Mouse (Mus musculus) spleen, embryonic (tissue): ENCODE results near the gene Gzma.

ENCODE experiments used
- CTCF ChIA-PET: fragments of 350-600 bp; sonication (Branson Sonifier 250); formaldehyde crosslinking; loops from one replicate; lab custom pipeline; 2022; lab: Charles Lee

The Gzma gene

DNA sequence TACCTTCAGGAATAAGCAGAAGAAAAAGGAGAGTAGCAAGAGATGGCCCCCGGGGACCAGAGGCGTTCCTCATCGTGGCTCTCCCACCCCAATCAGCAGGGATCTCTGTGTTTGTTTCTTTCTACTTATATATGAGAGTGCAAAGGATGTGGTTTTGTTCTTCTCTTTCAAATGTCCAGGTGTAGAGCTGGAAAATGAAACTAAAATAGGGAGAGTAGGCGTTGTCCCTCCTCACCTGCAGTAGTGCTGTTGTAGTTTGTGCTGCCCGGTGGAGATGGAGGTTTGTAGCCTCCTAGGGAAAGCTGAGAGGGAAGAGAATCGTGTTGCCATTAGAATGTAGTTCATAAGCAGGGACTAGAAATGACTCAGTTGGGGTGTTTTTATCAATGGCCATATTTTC lies at the start of gene Gzma:
TSS of gene Gzma (minus strand) at position 103 of the 400 bp plus-strand sequence.
- CTCF ChIA-PET: no interaction called here

DNA sequence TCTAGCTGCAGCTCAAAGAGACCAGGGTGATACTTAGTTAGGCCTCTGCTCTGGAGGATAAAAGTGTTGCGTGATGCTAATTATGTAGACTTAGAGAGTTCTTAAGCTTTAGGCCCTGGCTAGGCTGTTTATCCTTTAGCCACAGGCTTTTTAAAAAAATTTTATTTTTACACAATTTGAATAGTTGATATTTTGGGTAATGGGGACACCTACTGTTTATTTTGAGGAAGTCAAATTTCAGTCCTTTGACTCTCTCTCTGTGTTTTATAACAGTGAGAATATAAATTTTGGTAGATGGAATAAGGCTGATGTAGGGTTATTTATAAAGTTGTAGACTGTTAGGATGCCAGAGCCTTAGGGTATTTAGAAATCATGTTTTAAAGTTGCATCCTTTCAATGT lies 38.8 kb upstream of the Gzma start:
- CTCF ChIA-PET: no interaction called here

DNA sequence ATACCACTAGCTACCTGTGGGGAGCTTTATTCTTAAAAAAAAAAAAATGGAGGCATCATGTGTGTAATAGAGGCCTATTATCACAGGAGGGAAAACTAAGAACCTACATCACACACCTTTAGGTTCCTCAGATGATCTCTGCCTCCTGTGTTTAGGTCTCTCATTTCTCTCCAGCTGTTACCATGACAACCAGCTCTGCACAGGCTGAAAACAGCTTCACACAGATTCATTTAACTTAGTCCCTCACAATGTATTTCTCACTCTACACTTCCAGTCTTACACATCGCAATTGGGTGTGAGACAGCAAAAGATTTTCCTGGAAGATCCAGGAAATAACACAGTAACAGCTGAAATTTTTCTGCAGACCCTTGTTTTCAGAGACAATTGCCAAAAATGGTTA lies 29.2 kb upstream of the Gzma start:
- CTCF ChIA-PET: no interaction called here

DNA sequence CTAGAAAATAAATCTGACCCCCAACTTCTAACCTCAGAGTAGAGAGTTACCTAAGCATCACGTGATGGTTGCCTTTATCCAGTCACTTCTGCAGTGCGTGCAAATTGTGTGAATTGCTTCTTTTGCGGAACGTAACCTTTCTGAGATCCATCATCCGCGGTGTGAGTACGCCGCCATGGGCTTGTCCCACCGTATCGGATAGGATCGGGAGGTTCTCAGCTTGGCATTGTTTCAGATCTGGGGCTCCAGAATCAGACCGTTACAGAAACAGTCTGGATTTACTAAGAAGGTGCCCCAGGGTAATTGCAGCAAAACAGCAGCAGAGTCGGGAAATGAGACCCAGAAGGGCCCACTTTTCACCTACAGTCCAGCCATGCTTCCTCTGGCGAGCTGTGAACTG lies 20.5 kb upstream of the Gzma start:
- CTCF ChIA-PET: no interaction called here

GRCm38 (mm10) chr13:113120324-113121237 lies 19.8 kb upstream of the Gzma start:
- CTCF ChIA-PET: no interaction called here

DNA sequence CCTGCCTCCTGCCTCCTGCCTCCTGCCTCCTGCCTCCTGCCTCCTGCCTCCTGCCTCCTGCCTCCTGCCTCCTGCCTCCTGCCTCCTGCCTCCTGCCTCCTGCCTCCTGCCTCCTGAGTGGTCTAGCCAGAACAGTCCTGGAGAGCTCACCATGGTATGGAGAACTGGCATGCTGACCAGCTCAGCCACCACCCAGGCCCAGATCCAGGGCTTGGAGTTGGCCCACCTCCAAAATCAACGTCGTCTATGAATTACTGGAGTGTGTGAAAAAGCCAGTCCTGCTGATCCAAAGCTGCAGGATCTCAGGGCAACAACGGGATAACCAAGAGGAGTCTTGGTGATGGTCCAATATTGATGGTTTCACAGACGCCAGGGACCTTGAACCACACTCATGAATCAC lies 18.2 kb upstream of the Gzma start:
- CTCF ChIA-PET: no interaction called here

DNA sequence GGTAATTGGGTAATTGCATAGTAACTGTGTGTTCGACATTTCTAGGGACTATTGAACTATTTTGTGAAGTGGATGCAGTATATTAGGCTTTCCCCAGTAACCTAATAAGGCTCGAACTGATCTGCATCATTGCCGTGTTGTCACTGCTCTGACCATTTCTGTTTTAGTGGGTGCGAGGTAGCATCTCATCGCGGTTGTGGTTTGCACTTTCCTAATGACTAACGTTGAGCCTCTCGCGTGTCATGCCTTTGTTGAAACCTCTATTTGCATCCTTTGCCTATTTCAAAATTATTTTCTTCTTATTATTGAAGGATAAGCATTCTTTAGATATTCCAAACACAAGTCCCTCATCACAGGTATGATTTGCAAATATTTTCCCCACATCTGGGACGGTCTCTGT lies 4.0 kb upstream of the Gzma start:
- CTCF ChIA-PET: no interaction called here

- CTCF ChIA-PET: interaction anchor here (0.5 kb wide), 1 partner anchor 140 kb away, joined by 3 read pairs; no protein-coding TSS in a partner anchor
These were observed 1.0 kb upstream of the Gzma start for GRCm38 (mm10) chr13:113101804-113102203.

DNA sequence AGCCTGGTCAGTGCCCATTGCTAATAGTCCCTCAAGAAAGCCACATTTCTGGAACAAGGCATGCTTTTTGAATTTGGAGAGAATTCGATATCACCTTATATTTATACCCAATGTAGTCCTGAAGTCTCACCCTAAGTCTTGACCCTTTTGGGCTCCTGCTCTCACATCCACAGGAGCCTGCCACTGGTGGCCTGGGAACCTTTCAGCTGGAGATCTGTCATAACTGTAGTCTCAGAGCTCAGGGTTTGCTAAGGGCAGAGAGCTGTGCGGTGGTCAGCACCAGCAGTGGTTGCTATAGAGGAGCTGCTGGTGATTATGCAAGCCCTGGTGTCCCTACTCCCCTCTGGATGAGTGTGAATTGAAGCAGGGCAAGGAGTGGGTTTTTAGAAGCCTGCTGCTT lies 2.4 kb downstream of the Gzma start:
- CTCF ChIA-PET: no interaction called here

GRCm38 (mm10) chr13:113097011-113097410 lies 3.8 kb downstream of the Gzma start:
- CTCF ChIA-PET: no interaction called here

GRCm38 (mm10) chr13:113094618-113095017 lies 6.2 kb downstream of the Gzma start:
- CTCF ChIA-PET: no interaction called here

GRCm38 (mm10) chr13:113090489-113090888 lies 10.3 kb downstream of the Gzma start:
- CTCF ChIA-PET: no interaction called here

- CTCF ChIA-PET: no interaction called here
These were observed 13.4 kb downstream of the Gzma start for GRCm38 (mm10) chr13:113087226-113088017.

GRCm38 (mm10) chr13:113084732-113085131 lies 16.0 kb downstream of the Gzma start:
- CTCF ChIA-PET: no interaction called here

DNA sequence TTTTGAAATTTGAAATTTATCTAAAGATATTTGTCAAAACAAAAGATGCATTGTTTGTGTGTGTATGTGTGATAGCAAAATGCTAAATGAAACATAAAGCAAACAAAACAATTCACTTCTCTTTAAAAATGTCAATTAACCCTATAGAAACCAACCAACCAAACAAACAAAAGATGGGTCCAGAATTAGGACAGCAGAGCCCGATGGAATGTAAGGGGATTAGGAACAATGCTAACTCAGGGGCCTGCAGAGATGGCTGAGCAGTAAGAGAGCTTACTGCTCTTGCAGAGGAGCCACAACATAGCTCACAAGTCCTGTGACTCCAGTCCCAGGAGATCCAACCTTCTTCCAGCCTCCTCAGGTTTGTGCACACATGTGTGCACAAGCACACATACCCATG lies 18.7 kb downstream of the Gzma start:
- CTCF ChIA-PET: no interaction called here

GRCm38 (mm10) chr13:113079021-113079420 lies 21.8 kb downstream of the Gzma start:
- CTCF ChIA-PET: no interaction called here

- CTCF ChIA-PET: interaction anchor here (0.6 kb wide), 1 partner anchor 11 kb away, joined by 3 read pairs; no protein-coding TSS in a partner anchor
These were observed 36.2 kb downstream of the Gzma start for GRCm38 (mm10) chr13:113064542-113064941.

GRCm38 (mm10) chr13:113061746-113062145 lies 39.0 kb downstream of the Gzma start:
- CTCF ChIA-PET: no interaction called here

- CTCF ChIA-PET: no interaction called here
These were observed 45.0 kb downstream of the Gzma start for GRCm38 (mm10) chr13:113055826-113056225.

- CTCF ChIA-PET: no interaction called here
These were observed 46.6 kb downstream of the Gzma start for GRCm38 (mm10) chr13:113054230-113054629.

- CTCF ChIA-PET: no interaction called here
These were observed 53.1 kb downstream of the Gzma start for GRCm38 (mm10) chr13:113047647-113048046.

- CTCF ChIA-PET: no interaction called here
These were observed 53.8 kb downstream of the Gzma start for GRCm38 (mm10) chr13:113047018-113047417.
